Mouse (Mus musculus) layer of hippocampus, adult 2 months (tissue): Measurements from ENCODE around the gene Lyst. TPM values are rescaled to one million over a fixed set of nuclear protein-coding genes. Genes with fewer than 3 reads are reported as not detected.

ENCODE experiments used
- DNase-seq, 2 experiments: peaks; one replicate each; pipeline ENCODE4 v3.0.0; 2022; ENCODE audit warnings: low spot score in 2 of 2
- H3K27ac ChIP-seq: fragments of 200-600 bp; 2 replicates; pipeline ENCODE4 v1.8.1; 2022
- H3K4me3 ChIP-seq: fragments of 200-600 bp; 2 replicates; pipeline ENCODE4 v1.8.1; 2022; ENCODE audit warnings: mild to moderate bottlenecking
- CTCF ChIP-seq: fragments of 200-600 bp; conservative IDR thresholded peaks from 2 replicates; pipeline ENCODE4 v1.8.1; 2022; ENCODE audit warnings: antibody characterized with exemption, mild to moderate bottlenecking, moderate library complexity
- total RNA-seq, 2 experiments: library from RNA; stranded (reverse); gene quantifications; 2 replicates each; pipeline ENCODE4 v1.2.3; 2021

The Lyst gene
- total RNA-seq, 2 experiments from 2014 or later, result 96.3 to 107 TPM

- no peak for DNase-seq
- Histone ChIP-seq H3K27ac (no peak overlapping the region), H3K4me3 (no peak overlapping the region)
- TF ChIP-seq CTCF, result no peak
Measured at GRCm38 (mm10) chr13:13558900-13559299, 31.3 kb upstream of the Lyst start.

- TF ChIP-seq CTCF, result no peak
- no peak overlapping the region for H3K4me3 ChIP-seq
- no peak for DNase-seq
- H3K27ac ChIP-seq, result no peak overlapping the region
Measured at GRCm38 (mm10) chr13:13562571-13562970, 27.6 kb upstream of the Lyst start.

GRCm38 (mm10) chr13:13564116-13564515, 26.1 kb upstream of the Lyst start:
- H3K4me3 ChIP-seq, result no peak overlapping the region

DNA sequence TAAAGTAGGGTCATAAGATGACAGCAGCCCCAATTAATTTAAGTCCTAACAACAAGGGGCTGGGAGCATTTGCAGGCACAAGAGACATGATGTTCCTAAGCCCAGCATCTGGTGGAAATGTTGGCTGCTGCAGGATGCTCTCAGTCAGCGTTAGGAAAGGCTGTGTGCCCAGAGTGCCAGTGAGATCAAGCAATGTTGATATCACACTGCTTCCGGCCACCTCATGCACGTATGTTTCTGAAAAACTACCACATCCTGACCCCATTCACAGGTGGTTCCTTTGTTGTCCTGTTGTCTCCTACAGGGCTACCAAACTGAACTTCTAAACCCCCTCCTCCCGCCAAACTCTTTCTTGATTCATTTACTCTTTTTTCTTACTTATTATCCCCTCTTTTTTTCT, 25.7 kb upstream of the Lyst start:
- H3K27ac ChIP-seq, result peak overlapping the region; percentile 39; the same call in 1 of the 2 replicates
- DNase-seq, result peak in 1 of 2 experiments; percentile 6
- no peak overlapping the region for H3K4me3 ChIP-seq
- TF ChIP-seq CTCF, result no peak

More at GRCm38 (mm10) chr13:13564116-13564515, 26.1 kb upstream of the Lyst start:
- DNase-seq, result peak in 1 of 2 experiments; percentile 8
- H3K27ac ChIP-seq, result peak overlapping the region; percentile 39; the same call in 1 of the 2 replicates
- TF ChIP-seq CTCF, result no peak

GRCm38 (mm10) chr13:13567640-13568039, 22.6 kb upstream of the Lyst start:
- Histone ChIP-seq H3K27ac (no peak overlapping the region), H3K4me3 (no peak overlapping the region)
- no peak for TF ChIP-seq CTCF
- DNase-seq, result no peak

GRCm38 (mm10) chr13:13568824-13569223, 21.4 kb upstream of the Lyst start:
- H3K27ac ChIP-seq, result no peak overlapping the region
- H3K4me3 ChIP-seq, result no peak overlapping the region
- DNase-seq, result no peak
- no peak for TF ChIP-seq CTCF

GRCm38 (mm10) chr13:13569603-13570002, 20.6 kb upstream of the Lyst start:
- no peak for DNase-seq
- H3K4me3 ChIP-seq, result no peak overlapping the region
- H3K27ac ChIP-seq, result no peak overlapping the region
- no peak for TF ChIP-seq CTCF

DNA sequence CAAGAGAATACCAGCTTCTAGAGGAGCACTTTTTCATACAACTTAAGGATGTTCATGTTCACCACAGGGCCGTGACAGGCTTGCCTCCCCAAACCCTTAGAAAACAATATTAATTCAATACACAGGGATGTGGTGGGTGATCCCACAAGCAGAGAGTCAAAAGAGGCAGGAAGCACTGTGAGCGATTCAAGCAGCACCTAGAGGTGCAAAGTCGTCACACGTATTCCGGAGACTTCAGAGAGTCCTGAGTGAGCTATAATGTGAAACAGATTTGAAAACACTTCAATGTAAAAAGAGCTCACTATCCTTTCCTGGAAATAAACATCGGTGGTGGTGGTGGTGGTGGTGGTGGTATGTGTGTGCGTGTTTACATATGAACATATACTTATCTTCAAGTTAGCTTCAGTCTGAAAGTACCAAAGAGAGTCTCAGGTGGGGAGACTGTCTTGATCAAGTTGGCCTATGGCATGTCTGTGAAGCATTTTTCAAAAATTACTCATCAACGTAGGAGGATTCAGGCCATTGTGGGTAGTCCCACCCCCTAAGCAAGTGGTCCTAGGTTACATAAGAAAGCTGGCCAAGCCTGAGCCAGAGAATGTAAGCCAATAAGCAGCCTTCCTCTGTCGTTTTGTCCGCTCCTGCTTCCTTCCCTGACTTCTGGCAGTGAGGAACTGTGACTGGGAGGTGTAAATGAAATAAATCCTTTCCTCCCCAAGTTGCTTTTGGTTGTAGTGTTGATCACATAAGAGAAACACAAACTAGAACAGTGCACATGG, 17.9 kb upstream of the Lyst start:
- peak overlapping the region; percentile 91 for H3K27ac ChIP-seq
- H3K4me3 ChIP-seq, result no peak overlapping the region
- DNase-seq, result peak in 1 of 2 experiments; percentile 4
- no peak for TF ChIP-seq CTCF

DNA sequence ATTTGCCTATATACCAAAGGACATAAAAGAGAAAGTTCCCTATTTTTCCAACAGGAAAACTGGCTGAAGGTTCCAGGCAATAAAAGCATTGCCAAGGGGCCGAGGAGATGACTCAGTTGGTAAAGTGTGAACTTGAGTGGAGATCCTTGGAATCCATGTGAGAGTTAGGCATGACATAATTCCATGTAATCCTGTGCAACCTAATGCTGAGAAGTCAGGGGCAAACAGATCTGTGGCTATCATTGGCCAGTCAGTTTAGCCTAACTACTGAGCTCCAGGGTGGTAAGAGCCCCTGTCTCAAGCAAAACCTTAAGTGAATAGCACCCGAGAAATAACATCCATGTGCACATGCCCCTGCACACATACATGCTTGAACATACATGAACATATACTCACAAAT, 17.3 kb upstream of the Lyst start:
- peak overlapping the region; percentile 91 for H3K27ac ChIP-seq
- no peak for TF ChIP-seq CTCF
- H3K4me3 ChIP-seq, result no peak overlapping the region
- DNase-seq, result peak in 1 of 2 experiments; percentile 7

GRCm38 (mm10) chr13:13573572-13574257, 16.5 kb upstream of the Lyst start:
- TF ChIP-seq CTCF, result no peak
- Histone ChIP-seq H3K27ac (peak overlapping the region; percentile 91), H3K4me3 (no peak overlapping the region; the same call in 1 of the 2 replicates)
- peak; percentile 32 to 56 for DNase-seq

DNA sequence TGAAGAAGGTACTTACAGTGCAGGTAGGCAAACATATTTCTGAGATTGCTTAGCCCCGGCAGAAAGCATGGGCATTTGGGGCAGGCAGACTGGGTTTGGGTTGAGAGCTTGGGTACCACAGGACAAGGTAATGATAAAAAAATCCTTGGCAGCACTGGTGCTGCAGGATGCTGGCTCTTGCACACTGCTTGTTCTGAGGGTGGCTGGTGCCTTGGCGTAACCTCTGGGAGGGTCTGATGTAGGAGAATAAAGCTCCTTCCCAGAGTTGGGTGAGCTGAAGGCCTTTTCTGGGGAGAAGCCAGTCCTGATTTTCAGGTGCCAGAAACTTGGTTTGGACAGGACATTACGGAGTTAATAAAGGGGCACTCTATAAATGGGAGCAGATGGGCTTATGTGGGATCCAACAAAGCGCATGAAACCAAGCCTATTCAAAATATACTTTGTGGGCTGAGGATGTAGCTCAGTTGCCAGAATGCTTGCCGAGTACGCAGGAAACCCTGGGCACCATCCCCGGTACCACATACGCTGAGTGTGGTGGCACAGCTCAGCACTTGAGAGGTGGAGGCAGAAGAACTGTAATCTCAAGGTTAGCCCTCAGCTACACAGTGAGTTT, 15.8 kb upstream of the Lyst start:
- Histone ChIP-seq H3K27ac (peak overlapping the region; percentile 91), H3K4me3 (peak overlapping the region; percentile 23; the same call in 1 of the 2 replicates)
- peak; percentile 53 to 69 for DNase-seq
- TF ChIP-seq CTCF, result no peak

- no peak for TF ChIP-seq CTCF
- peak in 1 of 2 experiments; percentile 11 for DNase-seq
- Histone ChIP-seq H3K4me3 (peak overlapping the region; percentile 23), H3K27ac (peak overlapping the region; percentile 91)
Measured at GRCm38 (mm10) chr13:13575106-13575505, 15.1 kb upstream of the Lyst start.
